Mouse (Mus musculus) MEL (cell line): ENCODE results near the gene Sppl3.

Source experiments
- CTCF ChIP-seq, 3 experiments: IDR thresholded peaks in 2 of 3; conservative IDR thresholded peaks in 1 of 3; 2 replicates each; pipeline ENCODE4 v1.5.1; 2011 to 2012; ENCODE audit warnings: low read length in 3 of 3, low read depth in 2 of 3, mild to moderate bottlenecking in 2 of 3, improper control_type of control experiment in 1 of 3, inconsistent platforms in 1 of 3, mixed read lengths in 1 of 3, moderate library complexity in 1 of 3; ENCODE audit not compliant: control insufficient read depth in 1 of 3, insufficient read depth in 1 of 3, poor library complexity in 1 of 3, severe bottlenecking in 1 of 3
- ELF1 ChIP-seq: IDR thresholded peaks from 2 replicates; pipeline ENCODE4 v1.6.1; 2014; ENCODE audit warnings: low read depth, mild to moderate bottlenecking, inconsistent platforms, low read length, improper control_type of control experiment, moderate library complexity
- EP300 ChIP-seq, 2 experiments: IDR thresholded peaks; 2 replicates each; pipeline ENCODE4 v1.6.1; 2011; ENCODE audit warnings: improper control_type of control experiment in 2 of 2, low read length in 2 of 2, low read depth in 1 of 2, mild to moderate bottlenecking in 1 of 2
- GATA1 ChIP-seq: IDR thresholded peaks from 2 replicates; pipeline ENCODE4 v1.6.1; 2011; ENCODE audit warnings: low read depth, low read length, improper control_type of control experiment
- HCFC1 ChIP-seq: IDR thresholded peaks from 2 replicates; pipeline ENCODE4 v1.6.1; 2012; ENCODE audit warnings: low read depth, mild to moderate bottlenecking, inconsistent platforms, low read length, improper control_type of control experiment, moderate library complexity
- MAX ChIP-seq: IDR thresholded peaks from 2 replicates; pipeline ENCODE4 v1.6.1; 2011; ENCODE audit warnings: low read length, improper control_type of control experiment
- MEF2A ChIP-seq: IDR thresholded peaks from 2 replicates; pipeline ENCODE4 v1.6.1; 2014; ENCODE audit warnings: low read depth, mild to moderate bottlenecking, inconsistent platforms, low read length, improper control_type of control experiment; ENCODE audit not compliant: poor library complexity, insufficient replicate concordance, severe bottlenecking; ENCODE audit errors: extremely low read depth
- POLR2AphosphoS5 ChIP-seq: IDR thresholded peaks from 2 replicates; pipeline ENCODE4 v1.6.1; 2012; ENCODE audit warnings: low read depth, borderline replicate concordance, mild to moderate bottlenecking, inconsistent platforms, low read length, moderate library complexity, mixed read lengths
- RAD21 ChIP-seq: IDR thresholded peaks from 2 replicates; pipeline ENCODE4 v1.6.1; 2011; ENCODE audit warnings: mild to moderate bottlenecking, low read depth, low read length, improper control_type of control experiment
- SIN3A ChIP-seq: IDR thresholded peaks from 2 replicates; pipeline ENCODE4 v1.6.1; 2012; ENCODE audit warnings: low read length, improper control_type of control experiment, inconsistent platforms
- SMC3 ChIP-seq: IDR thresholded peaks from 2 replicates; pipeline ENCODE4 v1.6.1; 2011; ENCODE audit warnings: low read depth, low read length, improper control_type of control experiment
- TAL1 ChIP-seq: IDR thresholded peaks from 2 replicates; pipeline ENCODE4 v1.6.1; 2012; ENCODE audit warnings: mild to moderate bottlenecking, inconsistent platforms, low read length, moderate library complexity, mixed read lengths
- UBTF ChIP-seq: IDR thresholded peaks from 2 replicates; pipeline ENCODE4 v1.6.1; 2012; ENCODE audit warnings: low read depth, mild to moderate bottlenecking, inconsistent platforms, low read length, improper control_type of control experiment, moderate library complexity, borderline replicate concordance; ENCODE audit not compliant: insufficient read depth
- ZC3H11A ChIP-seq: IDR thresholded peaks from 2 replicates; pipeline ENCODE4 v1.6.1; 2012; ENCODE audit warnings: low read depth, mild to moderate bottlenecking, inconsistent platforms, low read length, improper control_type of control experiment

- no peak for TF ChIP-seq RAD21
- TF ChIP-seq TAL1: peak; percentile 69
- TF ChIP-seq SMC3: no peak
- TF ChIP-seq CTCF (IDR thresholded peaks at IDR 0.05 in 2 of 3, conservative IDR thresholded peaks at IDR 0.05 in 1 of 3; ENCODE audit: control insufficient read depth in 1 of 3, insufficient read depth in 1 of 3, low read depth in 2 of 3, low read length in 3 of 3, poor library complexity in 1 of 3, severe bottlenecking in 1 of 3): no peak
- TF ChIP-seq UBTF: no peak
- TF ChIP-seq EP300 (IDR thresholded peaks at IDR 0.05; ENCODE audit: low read depth in 1 of 2, low read length in 2 of 2): peak; percentile 54 to 90
- TF ChIP-seq POLR2AphosphoS5: no peak
- TF ChIP-seq MEF2A: no peak
- no peak for TF ChIP-seq MAX
- TF ChIP-seq ZC3H11A: no peak
- peak; percentile 74 for TF ChIP-seq SIN3A
- TF ChIP-seq HCFC1: peak; percentile 35; the same call in 1 of the 2 replicates
- no peak for TF ChIP-seq ELF1
- peak; percentile 90 for TF ChIP-seq GATA1
Observed at GRCm38 (mm10) chr5:115071096-115071901, 60.4 kb downstream of the Sppl3 start.
